Mouse (Mus musculus): ENCODE measurements around the gene BC048507. TPM values are rescaled to one million over a fixed set of nuclear protein-coding genes. Genes with fewer than 3 reads are reported as not detected.
"Not testable (repeated sequence)": the region's sequence is repeated elsewhere in the genome, so short reads cannot be mapped to it uniquely, and the experiment has no call there.

The BC048507 gene
- polyA plus RNA-seq, 1 experiment from 2014 or later, result not detected

DNA sequence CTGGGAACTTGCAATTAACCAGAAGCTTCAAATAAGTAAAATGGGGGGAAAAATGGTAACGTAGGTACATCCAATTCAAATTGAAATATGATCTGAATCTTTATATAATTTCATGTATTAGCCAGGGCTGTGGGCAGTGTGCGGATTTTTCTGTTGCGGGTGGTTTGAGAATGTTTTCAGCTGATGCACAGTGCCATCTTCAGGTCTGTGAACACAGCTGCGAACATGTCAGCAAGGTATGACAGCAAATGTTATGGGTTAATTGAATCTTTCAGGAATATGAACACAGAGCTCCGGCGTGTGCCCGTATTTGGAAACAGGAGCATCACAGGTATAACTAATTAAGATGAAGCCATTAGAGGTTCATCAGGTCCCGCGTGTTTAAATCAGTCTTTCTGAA lies 618 bp upstream of the BC048507 start:
- Histone ChIP-seq H3K4me3 (no peak overlapping the region), H3K9me3 (replicated peaks) (no peaks in the 10 kb centered on the region), H3K4me1 (no peaks in the 10 kb centered on the region), H3K36me3 (no peaks in the 10 kb centered on the region), H3K27ac (no peak overlapping the region), H3K9ac (no peak overlapping the region), H3K4me2 (replicated peaks) (no peak overlapping the region), H3K27me3 (no peaks in the 10 kb centered on the region)
- 85% methylated on average over 9 of the region's 9 CpGs for WGBS
- no peak for ATAC-seq (ENCODE audit: low FRiP score)

DNA sequence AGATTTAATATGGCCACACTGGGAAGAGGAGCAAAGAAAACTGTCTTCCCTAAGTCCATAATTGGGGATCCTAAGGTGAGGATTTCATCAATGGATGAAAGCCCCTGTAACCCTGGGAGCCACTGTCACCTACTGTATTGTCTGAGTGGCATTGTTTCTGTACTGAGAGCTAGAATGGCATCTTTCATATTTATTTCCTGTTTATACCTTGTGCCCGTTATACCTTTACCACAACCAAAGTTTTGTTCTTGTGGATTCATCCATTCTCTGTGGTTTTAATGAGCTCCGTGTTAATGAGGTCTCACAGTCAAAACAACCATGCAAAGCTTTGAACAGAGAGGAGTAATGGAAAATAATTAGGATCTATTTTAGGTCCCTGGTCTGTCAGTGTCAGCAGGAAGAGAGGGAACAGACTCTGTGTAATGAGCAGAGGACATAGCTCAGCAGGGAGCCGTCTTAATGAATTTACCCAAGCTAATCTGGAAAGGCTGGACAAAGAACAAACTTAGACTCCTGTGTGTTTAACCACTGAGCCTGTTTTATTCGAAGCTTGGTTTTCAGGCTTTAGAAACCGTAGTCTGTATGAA lies 1.7 kb downstream of the BC048507 start:
- Histone ChIP-seq H3K36me3 (no peaks in the 10 kb centered on the region), H3K4me2 (replicated peaks) (no peak overlapping the region), H3K27me3 (no peaks in the 10 kb centered on the region), H3K4me3 (no peak overlapping the region), H3K9ac (no peak overlapping the region), H3K9me3 (replicated peaks) (no peaks in the 10 kb centered on the region; the same call in 1 of the 2 replicates), H3K4me1 (no peaks in the 10 kb centered on the region), H3K27ac (no peak overlapping the region)
- no peak for ATAC-seq (ENCODE audit: low FRiP score)
- 64% methylated on average over 5 of the region's 5 CpGs for WGBS

DNA sequence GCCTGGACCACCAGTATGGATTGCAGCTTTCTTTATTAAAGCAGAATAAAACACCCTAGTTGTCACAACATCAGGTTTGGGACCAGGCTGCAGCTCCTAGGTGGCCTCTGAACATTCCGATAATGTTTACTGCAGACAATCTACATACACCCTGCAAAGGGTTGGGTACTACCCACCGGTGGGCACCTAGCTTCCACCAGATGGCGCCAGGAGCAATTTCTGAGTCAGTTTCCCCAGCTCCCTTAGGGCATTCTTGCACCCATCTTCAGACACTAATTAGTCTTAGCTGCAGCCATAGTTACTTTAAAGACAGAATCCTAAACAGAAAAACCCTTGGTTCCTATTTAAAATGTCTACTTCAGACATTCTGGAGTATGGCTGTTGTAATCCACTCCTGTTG lies 4.8 kb downstream of the BC048507 start:
- H3K27ac ChIP-seq, result no peak overlapping the region
- no peak overlapping the region for H3K9ac ChIP-seq
- H3K4me3 ChIP-seq, result no peak overlapping the region
- H3K4me2 ChIP-seq (replicated peaks), result no peak overlapping the region
- no peaks in the 10 kb centered on the region for H3K27me3 ChIP-seq
- 35% methylated on average over 3 of the region's 3 CpGs for WGBS
- no peaks in the 10 kb centered on the region for H3K4me1 ChIP-seq
- H3K9me3 ChIP-seq (replicated peaks), result no peaks in the 10 kb centered on the region; the same call in 1 of the 2 replicates
- no peaks in the 10 kb centered on the region for H3K36me3 ChIP-seq
- ATAC-seq (ENCODE audit: low FRiP score), result no peak

DNA sequence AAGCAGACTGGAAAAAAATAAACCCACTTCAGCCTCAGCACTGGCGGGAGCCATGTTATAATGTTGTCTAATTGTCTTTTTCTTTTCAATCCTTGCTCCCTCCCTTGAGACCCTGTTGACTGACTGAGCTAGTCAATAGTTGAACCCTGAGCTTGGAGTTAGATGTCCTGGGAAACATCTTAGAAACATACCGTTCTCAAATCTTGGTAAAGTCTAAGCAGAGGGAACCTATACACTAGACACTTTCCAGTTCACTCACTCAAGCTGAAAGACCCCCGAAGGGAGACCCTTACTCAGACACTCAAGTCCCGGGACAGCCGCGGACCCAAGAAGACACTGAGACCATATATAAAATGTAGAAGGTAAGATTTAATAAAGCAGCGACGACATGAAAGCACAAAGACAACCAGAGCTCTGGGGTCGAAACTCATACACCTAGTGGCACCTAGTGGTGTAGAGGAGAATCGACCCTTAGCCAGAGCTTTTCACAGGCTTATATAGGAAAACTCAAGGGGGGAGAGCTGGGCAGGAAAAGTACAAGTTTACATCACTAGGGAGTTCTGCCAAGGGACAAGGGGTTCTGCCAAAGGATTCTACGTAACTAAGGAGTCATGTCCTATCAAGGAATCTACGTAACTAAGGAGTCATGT lies 13.0 kb downstream of the BC048507 start:
- not testable (repeated sequence) for H3K9ac ChIP-seq; H3K4me2 ChIP-seq (replicated peaks); H3K27me3 ChIP-seq; H3K4me1 ChIP-seq; H3K4me3 ChIP-seq; ATAC-seq (ENCODE audit: low FRiP score); H3K27ac ChIP-seq; H3K36me3 ChIP-seq; H3K9me3 ChIP-seq (replicated peaks)
- 41% methylated on average over 8 of the region's 12 CpGs for WGBS

DNA sequence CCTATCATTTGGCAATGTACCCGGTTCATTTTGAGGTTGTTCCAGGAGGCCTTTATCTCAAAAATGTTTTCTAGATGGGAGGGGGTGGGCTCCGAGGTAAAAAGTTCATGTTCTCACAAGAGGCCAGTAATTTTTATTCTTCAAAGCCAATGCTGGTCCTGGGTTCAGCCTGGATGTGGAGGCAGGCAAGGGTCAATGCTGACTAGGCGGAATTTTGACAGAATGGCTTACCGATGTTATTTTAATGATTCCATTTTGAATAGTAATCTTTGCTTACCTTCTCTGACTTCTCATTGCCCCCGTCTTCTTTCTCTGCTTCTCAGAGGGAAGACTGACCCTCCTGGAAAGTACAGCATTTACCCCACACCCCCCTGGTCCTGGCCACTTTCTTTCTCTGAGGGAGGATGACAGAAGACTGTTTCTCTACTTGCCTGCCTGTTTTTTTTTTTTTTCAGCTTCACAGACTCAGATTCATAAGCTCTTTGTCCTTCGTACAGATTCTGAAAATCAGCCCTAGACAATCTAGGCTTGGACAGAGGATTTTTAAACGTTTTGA lies 13.7 kb downstream of the BC048507 start:
- no peak overlapping the region for H3K4me3 ChIP-seq
- H3K9ac ChIP-seq, result no peak overlapping the region
- no peak for ATAC-seq (ENCODE audit: low FRiP score)
- H3K27me3 ChIP-seq, result no peaks in the 10 kb centered on the region
- H3K9me3 ChIP-seq (replicated peaks), result no peaks in the 10 kb centered on the region
- no peak overlapping the region for H3K4me2 ChIP-seq (replicated peaks)
- no peaks in the 10 kb centered on the region for H3K4me1 ChIP-seq
- H3K27ac ChIP-seq, result no peak overlapping the region
- no peaks in the 10 kb centered on the region for H3K36me3 ChIP-seq
- WGBS, result 64% methylated on average over 6 of the region's 7 CpGs

DNA sequence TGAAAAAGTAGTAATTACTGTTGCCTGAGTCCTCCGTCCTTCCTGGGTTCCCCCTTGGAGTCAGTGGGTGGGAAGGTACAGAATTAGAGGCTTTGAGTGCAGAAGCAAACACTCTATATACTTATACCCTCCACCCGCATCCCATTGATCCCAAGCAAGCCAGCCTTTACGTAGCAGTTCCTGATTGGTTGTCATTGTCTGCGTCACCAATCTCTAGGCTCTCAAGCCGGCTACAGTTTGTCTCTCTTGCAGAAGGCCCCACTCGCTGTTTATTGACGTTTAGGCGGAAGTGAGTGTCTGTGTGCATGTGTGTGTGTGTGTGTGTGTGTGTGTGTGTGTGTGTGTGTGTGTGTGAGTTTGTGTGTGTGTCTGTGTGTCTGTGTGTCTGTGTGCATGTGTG lies 20.8 kb downstream of the BC048507 start:
- H3K4me1 ChIP-seq, result no peaks in the 10 kb centered on the region
- no peaks in the 10 kb centered on the region for H3K27me3 ChIP-seq
- H3K4me3 ChIP-seq, result no peak overlapping the region
- H3K9ac ChIP-seq, result no peak overlapping the region
- H3K9me3 ChIP-seq (replicated peaks), result peaks cover 13% of the 10 kb centered on the region
- no peak overlapping the region for H3K4me2 ChIP-seq (replicated peaks)
- no peak for ATAC-seq (ENCODE audit: low FRiP score)
- 95% methylated on average over 8 of the region's 8 CpGs for WGBS
- no peak overlapping the region for H3K27ac ChIP-seq
- H3K36me3 ChIP-seq, result no peaks in the 10 kb centered on the region

DNA sequence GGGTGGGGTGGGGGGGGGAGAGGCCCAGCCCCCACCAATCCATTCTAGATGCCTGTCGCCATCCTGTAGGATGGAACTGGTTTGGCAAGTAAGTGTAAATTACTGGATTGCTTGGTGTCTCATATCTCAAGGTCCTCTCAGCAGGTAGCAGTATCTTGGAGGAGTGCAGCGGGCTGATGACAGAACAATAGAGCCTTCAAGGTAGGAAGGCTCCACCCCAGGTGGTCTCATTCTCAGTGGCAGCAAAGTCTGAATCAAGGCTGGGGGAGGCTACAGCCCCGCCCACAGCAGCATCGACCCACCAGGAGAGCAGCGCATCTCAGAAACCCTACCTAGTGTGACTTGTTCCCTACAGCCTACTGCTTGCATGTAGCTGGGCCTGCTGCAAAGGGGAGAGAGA lies 46.6 kb downstream of the BC048507 start:
- H3K4me2 ChIP-seq (replicated peaks), result no peak overlapping the region
- no peaks in the 10 kb centered on the region for H3K36me3 ChIP-seq
- no peaks in the 10 kb centered on the region for H3K27me3 ChIP-seq
- no peak overlapping the region for H3K4me3 ChIP-seq
- H3K4me1 ChIP-seq, result no peaks in the 10 kb centered on the region
- H3K9me3 ChIP-seq (replicated peaks), result peaks cover 41% of the 10 kb centered on the region
- 32% methylated on average over 5 of the region's 5 CpGs for WGBS
- H3K9ac ChIP-seq, result no peak overlapping the region
- no peak overlapping the region for H3K27ac ChIP-seq
- no peak for ATAC-seq (ENCODE audit: low FRiP score)

Other genes with a start within 250 kb of the BC048507 start
- not detected in 2 replicates for gene Gm49345, start 225.6 kb upstream of the BC048507 start, polyA plus RNA-seq (2016; fragmentation: Nextera tagmentation; extraction: Ambion mirVana)
- 2.9 and 3.7 TPM in 2 replicates for gene Zfp729a, start 225.5 kb upstream of the BC048507 start, polyA plus RNA-seq (2016; fragmentation: Nextera tagmentation; extraction: Ambion mirVana)
- 14.2 and 16.5 TPM in 2 replicates for gene Zfp738, start 176.3 kb upstream of the BC048507 start, polyA plus RNA-seq (2016; fragmentation: Nextera tagmentation; extraction: Ambion mirVana)
- 8.2 and 9.1 TPM in 2 replicates for gene Zfp65, start 134.2 kb upstream of the BC048507 start, polyA plus RNA-seq (2016; fragmentation: Nextera tagmentation; extraction: Ambion mirVana)
- 5.4 and 5.5 TPM in 2 replicates for gene Zfp85, start 108.1 kb upstream of the BC048507 start, polyA plus RNA-seq (2016; fragmentation: Nextera tagmentation; extraction: Ambion mirVana)
- gene Zfp493, start 83.6 kb upstream of the BC048507 start, polyA plus RNA-seq (2016; fragmentation: Nextera tagmentation; extraction: Ambion mirVana), result 2.3 and 2.4 TPM in 2 replicates
- gene Zfp273, start 49.6 kb upstream of the BC048507 start, polyA plus RNA-seq (2016; fragmentation: Nextera tagmentation; extraction: Ambion mirVana), result 9.1 and 10.6 TPM in 2 replicates
- gene Gm10037, start 32.2 kb upstream of the BC048507 start, polyA plus RNA-seq (2016; fragmentation: Nextera tagmentation; extraction: Ambion mirVana), result 4.1 and 4.4 TPM in 2 replicates